Mouse (Mus musculus): ENCODE data around the gene Arvcf. TPM values are rescaled to one million over a fixed set of nuclear protein-coding genes. Genes with fewer than 3 reads are reported as not detected.

The Arvcf gene
- polyA plus RNA-seq, 1 experiment from 2014 or later: 71.0 TPM

DNA sequence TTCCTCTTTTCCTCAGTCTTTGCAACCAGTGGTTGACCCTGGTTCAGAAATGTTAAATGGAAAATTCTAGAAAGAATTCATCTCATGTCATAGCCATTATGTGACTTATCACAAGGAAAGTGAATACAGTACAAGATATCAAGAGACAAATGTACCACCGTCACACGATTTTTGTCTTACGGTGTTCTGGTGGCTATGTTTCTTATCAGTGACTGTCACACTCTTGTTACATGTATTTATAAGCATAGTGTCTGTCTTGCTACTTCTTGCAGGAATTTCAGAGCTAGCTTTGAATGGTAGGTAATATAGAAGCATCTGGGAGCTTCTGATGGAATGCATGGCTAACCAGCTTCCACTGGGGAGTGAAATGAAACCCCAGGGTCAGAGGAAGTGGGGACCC lies 22.2 kb downstream of the Arvcf start:
- no peak overlapping the region for H3K27ac ChIP-seq (ENCODE audit: low read depth, low read length)
- no peaks in the 10 kb centered on the region for H3K4me1 ChIP-seq (ENCODE audit: control insufficient read depth, insufficient read depth, low read length)
- no peaks in the 10 kb centered on the region for H3K9me3 ChIP-seq (ENCODE audit: control insufficient read depth, low read length)
- DNase-seq (ENCODE audit: low spot score, missing footprints): no peak
- H3K4me3 ChIP-seq (ENCODE audit: low read depth, low read length): no peak overlapping the region
- H3K4me2 ChIP-seq: no peak overlapping the region
- no peak for ATAC-seq (ENCODE audit: low FRiP score)
- WGBS: 94% methylated on average over 3 of the region's 3 CpGs
- H3K9ac ChIP-seq (ENCODE audit: low read length): no peak overlapping the region
- no peaks in the 10 kb centered on the region; the same call in 1 of the 2 replicates for H3K36me3 ChIP-seq (ENCODE audit: control insufficient read depth, insufficient read depth, low read length)
- no peaks in the 10 kb centered on the region for H3K27me3 ChIP-seq (ENCODE audit: control insufficient read depth, insufficient read depth, low read length)

DNA sequence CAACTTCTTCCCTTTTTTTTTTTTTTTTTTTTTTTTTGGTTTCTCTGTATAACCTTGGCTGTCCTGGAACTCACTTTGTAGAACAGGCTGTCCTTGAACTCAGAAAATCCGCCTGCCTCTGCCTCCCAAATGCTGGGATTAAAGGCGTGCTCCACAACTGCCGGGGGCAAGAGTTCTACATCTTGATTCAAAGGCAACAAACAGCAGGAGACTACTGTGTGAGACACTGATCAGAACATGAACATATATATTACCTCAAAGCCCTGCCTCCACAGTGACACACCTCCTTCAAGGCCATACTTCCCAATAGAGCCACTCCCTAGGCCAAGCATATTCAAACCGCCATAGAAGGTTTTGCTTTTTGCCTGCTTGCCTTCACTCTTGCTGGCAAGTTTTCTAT lies 25.6 kb downstream of the Arvcf start:
- ATAC-seq (ENCODE audit: low FRiP score): no peak

DNA sequence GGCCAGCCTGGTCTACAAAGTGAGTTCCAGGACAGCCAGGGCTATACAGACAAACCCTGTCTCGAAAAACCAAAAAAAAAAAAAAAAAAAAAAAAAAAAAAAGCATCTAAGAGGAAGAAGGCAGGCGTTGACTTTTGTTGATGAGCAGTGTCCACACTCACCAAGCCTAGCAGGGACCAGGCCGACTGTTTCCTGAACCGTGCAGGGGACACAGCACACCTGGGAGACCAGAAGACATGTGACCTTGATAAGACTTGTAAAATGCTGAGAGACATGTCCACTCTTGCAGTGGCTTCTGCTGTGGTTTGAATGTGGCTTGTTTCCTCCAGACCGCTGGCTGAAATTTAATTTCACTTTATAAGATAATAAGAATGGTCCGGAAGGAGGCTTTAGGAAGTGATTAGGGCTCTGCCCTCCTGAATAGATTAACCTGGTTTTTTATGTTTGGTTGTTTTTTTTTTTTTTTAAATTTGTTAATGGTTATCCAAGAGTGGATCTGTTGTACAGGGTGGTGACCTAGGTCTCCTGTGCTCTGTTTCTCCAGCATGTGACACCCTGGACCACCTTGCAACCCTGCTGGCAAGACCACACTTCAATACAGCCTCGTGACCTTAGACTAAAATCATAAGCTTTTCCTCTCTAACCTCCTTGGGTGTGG lies 28.4 kb downstream of the Arvcf start:
- peaks cover 44% of the 10 kb centered on the region for H3K4me1 ChIP-seq (ENCODE audit: control insufficient read depth, insufficient read depth, low read length)

More for the DNA sequence above, 25.6 kb downstream of the Arvcf start:
- 92% methylated on average over 4 of the region's 4 CpGs for WGBS
- peaks cover 16% of the 10 kb centered on the region for H3K4me1 ChIP-seq (ENCODE audit: control insufficient read depth, insufficient read depth, low read length)
- H3K36me3 ChIP-seq (ENCODE audit: control insufficient read depth, insufficient read depth, low read length): no peaks in the 10 kb centered on the region
- no peak overlapping the region for H3K4me3 ChIP-seq (ENCODE audit: low read depth, low read length)
- H3K27ac ChIP-seq (ENCODE audit: low read depth, low read length): no peak overlapping the region
- no peaks in the 10 kb centered on the region for H3K27me3 ChIP-seq (ENCODE audit: control insufficient read depth, insufficient read depth, low read length)
- H3K9me3 ChIP-seq (ENCODE audit: control insufficient read depth, low read length): no peaks in the 10 kb centered on the region
- no peak for DNase-seq (ENCODE audit: low spot score, missing footprints)
- no peak overlapping the region for H3K4me2 ChIP-seq
- no peak overlapping the region for H3K9ac ChIP-seq (ENCODE audit: low read length)

GRCm38 (mm10) chr16:18377203-18377602 lies 29.2 kb downstream of the Arvcf start:
- Histone ChIP-seq H3K9ac (ENCODE audit: low read length) (no peak overlapping the region; the same call in none of the 2 replicates), H3K27ac (ENCODE audit: low read depth, low read length) (peak overlapping the region; percentile 51; the same call in 1 of the 2 replicates), H3K4me1 (ENCODE audit: control insufficient read depth, insufficient read depth, low read length) (peaks cover 51% of the 10 kb centered on the region)

More for the DNA sequence above, 28.4 kb downstream of the Arvcf start:
- Histone ChIP-seq H3K27me3 (ENCODE audit: control insufficient read depth, insufficient read depth, low read length) (no peaks in the 10 kb centered on the region), H3K4me2 (no peak overlapping the region), H3K36me3 (ENCODE audit: control insufficient read depth, insufficient read depth, low read length) (no peaks in the 10 kb centered on the region), H3K9me3 (ENCODE audit: control insufficient read depth, low read length) (no peaks in the 10 kb centered on the region), H3K27ac (ENCODE audit: low read depth, low read length) (no peak overlapping the region), H3K9ac (ENCODE audit: low read length) (no peak overlapping the region), H3K4me3 (ENCODE audit: low read depth, low read length) (no peak overlapping the region)
- peak; percentile 85 for DNase-seq (ENCODE audit: low spot score, missing footprints)
- 85% methylated on average over 6 of the region's 7 CpGs for WGBS
- no peak for ATAC-seq (ENCODE audit: low FRiP score)

GRCm38 (mm10) chr16:18378489-18378888 lies 30.5 kb downstream of the Arvcf start:
- WGBS: 41% methylated on average over 1 of the region's 1 CpGs
- Histone ChIP-seq H3K27me3 (ENCODE audit: control insufficient read depth, insufficient read depth, low read length) (no peaks in the 10 kb centered on the region), H3K9me3 (ENCODE audit: control insufficient read depth, low read length) (no peaks in the 10 kb centered on the region), H3K4me2 (no peak overlapping the region), H3K4me1 (ENCODE audit: control insufficient read depth, insufficient read depth, low read length) (peaks cover 61% of the 10 kb centered on the region), H3K27ac (ENCODE audit: low read depth, low read length) (no peak overlapping the region), H3K9ac (ENCODE audit: low read length) (0 out of 2 replicates have a peak overlapping the region, but pooled peaks have one; percentile 3), H3K4me3 (ENCODE audit: low read depth, low read length) (no peak overlapping the region), H3K36me3 (ENCODE audit: control insufficient read depth, insufficient read depth, low read length) (no peaks in the 10 kb centered on the region)
- peak; percentile 81 for DNase-seq (ENCODE audit: low spot score, missing footprints)
- no peak for ATAC-seq (ENCODE audit: low FRiP score)

More at GRCm38 (mm10) chr16:18377203-18377602, 29.2 kb downstream of the Arvcf start:
- Histone ChIP-seq H3K4me2 (no peak overlapping the region), H3K36me3 (ENCODE audit: control insufficient read depth, insufficient read depth, low read length) (no peaks in the 10 kb centered on the region), H3K9me3 (ENCODE audit: control insufficient read depth, low read length) (no peaks in the 10 kb centered on the region), H3K27me3 (ENCODE audit: control insufficient read depth, insufficient read depth, low read length) (no peaks in the 10 kb centered on the region), H3K4me3 (ENCODE audit: low read depth, low read length) (no peak overlapping the region)
- DNase-seq (ENCODE audit: low spot score, missing footprints) (no peak), ATAC-seq (ENCODE audit: low FRiP score) (no peak)
- WGBS: 23% methylated on average over 3 of the region's 3 CpGs

DNA sequence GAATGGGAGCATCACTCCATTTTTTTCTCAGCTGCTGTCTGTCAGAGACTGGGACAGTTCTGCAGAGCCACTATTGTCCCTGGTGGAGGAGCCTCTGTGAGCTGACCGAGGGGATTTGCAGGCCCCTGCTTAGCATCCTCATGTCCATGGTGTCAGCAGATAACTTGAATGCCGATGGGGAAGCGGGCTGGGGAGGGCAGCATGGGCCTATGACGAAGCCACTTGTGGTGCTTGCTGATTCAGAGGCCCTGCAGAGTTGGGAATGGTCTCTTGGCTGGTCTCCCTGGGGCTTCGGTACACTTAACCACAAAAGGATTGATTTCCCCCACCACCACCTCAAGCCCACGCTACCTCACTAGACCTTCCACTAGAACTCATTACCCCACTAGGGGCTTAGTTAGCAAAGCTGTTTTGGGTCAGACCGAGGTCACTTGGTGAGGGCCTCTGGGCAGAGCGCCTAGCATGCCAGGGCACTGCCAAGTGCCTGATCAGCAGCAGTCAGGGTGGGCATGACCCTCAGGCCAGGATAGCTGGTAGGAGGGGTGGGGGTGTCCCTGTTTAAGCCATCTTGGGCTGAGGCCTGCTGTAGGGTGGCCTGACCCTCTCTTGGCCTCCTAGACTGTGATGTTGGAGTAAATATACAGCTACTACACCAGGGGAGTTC lies 31.5 kb downstream of the Arvcf start:
- DNase-seq (ENCODE audit: low spot score, missing footprints) (no peak), ATAC-seq (ENCODE audit: low FRiP score) (no peak)
- peaks cover 68% of the 10 kb centered on the region for H3K4me1 ChIP-seq (ENCODE audit: control insufficient read depth, insufficient read depth, low read length)
- H3K4me2 ChIP-seq: no peak overlapping the region
- WGBS: 57% methylated on average over 8 of the region's 8 CpGs
- no peak overlapping the region for H3K4me3 ChIP-seq (ENCODE audit: low read depth, low read length)
- H3K27me3 ChIP-seq (ENCODE audit: control insufficient read depth, insufficient read depth, low read length): no peaks in the 10 kb centered on the region
- H3K9ac ChIP-seq (ENCODE audit: low read length): peak overlapping the region; percentile 34; the same call in 1 of the 2 replicates
- H3K27ac ChIP-seq (ENCODE audit: low read depth, low read length): peak overlapping the region; percentile 78
- H3K36me3 ChIP-seq (ENCODE audit: control insufficient read depth, insufficient read depth, low read length): no peaks in the 10 kb centered on the region
- H3K9me3 ChIP-seq (ENCODE audit: control insufficient read depth, low read length): no peaks in the 10 kb centered on the region

DNA sequence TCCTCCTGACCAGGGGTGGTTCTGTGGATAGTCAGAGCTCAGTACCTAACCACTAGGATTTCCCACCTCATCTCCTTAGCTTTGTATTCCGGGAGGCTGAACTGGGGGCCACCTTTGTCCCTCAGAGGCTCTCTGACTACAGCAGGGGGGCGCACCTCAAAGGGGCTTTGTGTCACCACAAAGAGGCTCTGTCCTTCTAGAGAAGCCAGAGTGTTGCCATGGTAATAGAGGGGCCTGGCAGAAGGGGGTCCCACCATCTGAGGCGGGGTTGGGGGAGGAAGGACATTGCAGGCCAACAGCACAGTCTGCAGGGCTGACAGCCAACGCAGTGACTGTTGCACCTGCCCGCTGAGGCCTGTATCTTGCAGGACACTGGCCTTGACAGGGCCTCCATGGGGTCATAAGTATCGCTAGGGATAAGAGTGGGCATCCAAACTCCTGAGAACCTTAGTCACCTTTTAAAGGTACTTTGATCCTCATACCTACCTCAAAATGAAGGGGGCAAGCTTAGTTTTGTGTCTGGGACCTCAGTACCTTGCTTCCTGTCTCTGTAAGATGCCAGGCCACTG lies 32.6 kb downstream of the Arvcf start:
- Histone ChIP-seq H3K4me1 (ENCODE audit: control insufficient read depth, insufficient read depth, low read length) (peaks cover 70% of the 10 kb centered on the region), H3K9me3 (ENCODE audit: control insufficient read depth, low read length) (no peaks in the 10 kb centered on the region), H3K4me2 (peak overlapping the region; percentile 20; the same call in 1 of the 2 replicates), H3K4me3 (ENCODE audit: low read depth, low read length) (no peak overlapping the region), H3K27me3 (ENCODE audit: control insufficient read depth, insufficient read depth, low read length) (no peaks in the 10 kb centered on the region), H3K9ac (ENCODE audit: low read length) (peak overlapping the region; percentile 10), H3K36me3 (ENCODE audit: control insufficient read depth, insufficient read depth, low read length) (no peaks in the 10 kb centered on the region), H3K27ac (ENCODE audit: low read depth, low read length) (peak overlapping the region; percentile 78)
- DNase-seq (ENCODE audit: low spot score, missing footprints): peak; percentile 94
- WGBS: 12% methylated on average over 6 of the region's 6 CpGs
- ATAC-seq (ENCODE audit: low FRiP score): peak; percentile 89

- peak; percentile 92 for DNase-seq (ENCODE audit: low spot score, missing footprints)
- ATAC-seq (ENCODE audit: low FRiP score): peak; percentile 43
- Histone ChIP-seq H3K36me3 (ENCODE audit: control insufficient read depth, insufficient read depth, low read length) (no peaks in the 10 kb centered on the region), H3K9ac (ENCODE audit: low read length) (no peak overlapping the region), H3K9me3 (ENCODE audit: control insufficient read depth, low read length) (no peaks in the 10 kb centered on the region), H3K4me2 (no peak overlapping the region), H3K4me1 (ENCODE audit: control insufficient read depth, insufficient read depth, low read length) (peaks cover 70% of the 10 kb centered on the region), H3K27me3 (ENCODE audit: control insufficient read depth, insufficient read depth, low read length) (no peaks in the 10 kb centered on the region), H3K27ac (ENCODE audit: low read depth, low read length) (peak overlapping the region; percentile 78), H3K4me3 (ENCODE audit: low read depth, low read length) (no peak overlapping the region)
- WGBS: 39% methylated on average over 6 of the region's 6 CpGs
These were observed 33.8 kb downstream of the Arvcf start for GRCm38 (mm10) chr16:18381621-18382258.
